Mouse (Mus musculus) embryonic facial prominence, embryonic 12.5 days (tissue): ENCODE data around the gene Aebp2. TPM values are rescaled to one million over a fixed set of nuclear protein-coding genes. Genes with fewer than 3 reads are reported as not detected.

Source experiments
- ATAC-seq: fragments of 200-750 bp; cut with Nextera tagmentation; 2 replicates; pipeline ENCODE4 v1.8.0; 2017; ENCODE audit not compliant: insufficient number of reproducible peaks, insufficient read depth, low FRiP score, low TSS enrichment
- H3K27ac ChIP-seq: fragments of 300-500 bp; sonication (generic); 2 replicates; pipeline ENCODE4 v1.5.1; 2016; ENCODE audit warnings: mild to moderate bottlenecking
- H3K27me3 ChIP-seq: fragments of 300-500 bp; sonication (generic); 2 replicates; pipeline ENCODE4 v1.6.1; 2016; ENCODE audit warnings: mild to moderate bottlenecking, moderate library complexity
- H3K36me3 ChIP-seq: fragments of 300-500 bp; sonication (generic); 2 replicates; pipeline ENCODE4 v1.6.1; 2016; ENCODE audit warnings: mild to moderate bottlenecking
- H3K4me1 ChIP-seq: fragments of 300-500 bp; sonication (generic); 2 replicates; pipeline ENCODE4 v1.6.1; 2016
- H3K4me2 ChIP-seq: fragments of 300-500 bp; sonication (generic); replicated peaks from 2 replicates; pipeline ENCODE4 v1.6.1; 2016; ENCODE audit warnings: mild to moderate bottlenecking, moderate library complexity
- H3K4me3 ChIP-seq: fragments of 300-500 bp; sonication (generic); 2 replicates; pipeline ENCODE4 v1.5.1; 2016; ENCODE audit warnings: mild to moderate bottlenecking
- H3K9ac ChIP-seq: fragments of 300-500 bp; sonication (generic); 2 replicates; pipeline ENCODE4 v1.6.1; 2016; ENCODE audit warnings: mild to moderate bottlenecking, moderate library complexity
- H3K9me3 ChIP-seq: fragments of 300-500 bp; sonication (generic); 2 replicates; pipeline ENCODE4 v1.6.1; 2016; ENCODE audit warnings: mild to moderate bottlenecking, moderate library complexity
- WGBS: fragments of 180-500 bp; shearing (Covaris S2); methylation state at CpG from one replicate; pipeline ENCODE4 v1.1.7; 2016; 5-methylcytosine and 5-hydroxymethylcytosine counted together
- polyA plus RNA-seq: library from polyadenylated mRNA; unstranded; fragments of >200 nt; fragmentation: Nextera tagmentation; extraction: Ambion mirVana; gene quantifications from 2 replicates; pipeline ENCODE4 v1.2.1, GENCODE M21; 2016

The Aebp2 gene
- polyA plus RNA-seq, 1 experiment from 2014 or later, result 18.0 TPM

DNA sequence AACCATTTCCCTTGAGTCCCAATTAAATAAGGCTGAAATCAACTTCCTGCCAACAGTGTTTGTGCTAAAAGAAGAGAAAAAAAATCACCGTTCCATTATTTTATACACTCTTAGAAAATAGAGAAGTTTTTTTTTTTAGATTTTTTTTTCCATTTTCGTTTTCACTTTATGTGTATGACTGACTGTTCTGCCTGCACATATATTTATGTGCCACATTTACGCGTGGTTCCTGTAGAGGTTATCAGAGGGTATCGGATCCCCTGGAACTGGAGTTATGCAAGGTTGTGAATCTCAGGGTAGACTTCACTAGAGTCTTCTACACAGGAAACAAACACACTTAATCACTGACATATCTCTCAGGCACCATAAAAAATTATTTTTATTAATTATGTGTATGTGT, 12.3 kb upstream of the Aebp2 start:
- no peaks in the 10 kb centered on the region for H3K9me3 ChIP-seq
- H3K4me2 ChIP-seq, result no peak overlapping the region
- no peak overlapping the region for H3K27ac ChIP-seq
- H3K4me1 ChIP-seq, result peaks cover 8% of the 10 kb centered on the region
- no peak overlapping the region for H3K4me3 ChIP-seq
- H3K27me3 ChIP-seq, result no peaks in the 10 kb centered on the region
- no peak overlapping the region for H3K9ac ChIP-seq
- ATAC-seq, result no peak
- 88% methylated on average over 5 of the region's 5 CpGs for WGBS
- H3K36me3 ChIP-seq, result no peaks in the 10 kb centered on the region

DNA sequence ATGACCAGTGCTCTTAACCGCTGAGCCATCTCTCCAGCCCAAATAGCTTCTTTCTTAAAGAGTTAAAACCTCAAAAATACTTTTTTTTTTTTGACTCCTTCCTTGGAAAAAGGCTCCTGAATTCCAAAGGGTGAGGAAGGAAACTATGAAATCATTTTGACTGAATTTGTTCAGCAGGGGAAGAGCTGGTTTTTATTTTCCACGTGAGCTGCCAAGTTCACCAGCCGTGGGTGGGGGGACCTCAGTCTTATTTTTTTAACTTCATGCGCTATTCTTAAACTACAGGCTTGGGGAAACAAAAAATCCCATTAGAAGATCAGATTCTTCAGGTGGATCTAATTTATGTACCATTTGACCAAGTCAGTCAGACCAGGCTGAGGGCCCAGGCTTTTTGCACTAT, 11.2 kb upstream of the Aebp2 start:
- Histone ChIP-seq H3K4me2 (no peak overlapping the region), H3K27ac (no peak overlapping the region), H3K4me3 (no peak overlapping the region), H3K9me3 (no peaks in the 10 kb centered on the region), H3K27me3 (no peaks in the 10 kb centered on the region), H3K36me3 (no peaks in the 10 kb centered on the region), H3K9ac (no peak overlapping the region), H3K4me1 (peaks cover 6% of the 10 kb centered on the region)
- ATAC-seq, result no peak
- WGBS, result 61% methylated on average over 4 of the region's 4 CpGs

DNA sequence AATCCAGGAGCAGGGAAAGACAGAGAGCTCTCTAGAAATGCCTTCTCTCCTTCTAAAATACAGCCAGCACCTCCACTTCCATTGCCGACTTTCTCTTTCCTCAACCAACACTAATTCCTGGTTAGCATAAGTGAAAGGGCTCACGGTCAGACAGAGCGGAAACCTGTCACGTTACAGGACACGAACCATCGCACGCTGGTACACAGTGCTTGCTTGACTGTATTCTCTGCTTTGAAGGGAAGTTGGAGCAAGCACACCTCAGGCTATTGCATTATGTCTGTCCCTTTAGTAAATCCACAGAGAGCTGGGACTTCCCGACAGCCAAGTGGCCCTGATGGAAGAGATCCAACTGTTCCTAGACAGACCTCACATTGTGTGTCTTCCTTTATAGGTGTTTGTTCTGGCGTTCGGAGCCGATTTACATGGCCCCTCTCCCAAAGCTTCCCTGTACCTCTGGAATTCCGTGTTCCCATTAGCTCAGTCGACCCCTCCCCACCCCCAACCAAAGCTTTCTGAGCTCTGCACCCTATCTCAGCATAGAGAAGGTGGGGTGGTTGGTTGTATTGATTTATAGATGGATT, 10.5 kb upstream of the Aebp2 start:
- Histone ChIP-seq H3K4me1 (no peaks in the 10 kb centered on the region), H3K27ac (no peak overlapping the region), H3K27me3 (no peaks in the 10 kb centered on the region), H3K4me2 (no peak overlapping the region), H3K36me3 (no peaks in the 10 kb centered on the region), H3K4me3 (no peak overlapping the region), H3K9me3 (no peaks in the 10 kb centered on the region), H3K9ac (no peak overlapping the region)
- no peak for ATAC-seq
- 70% methylated on average over 13 of the region's 13 CpGs for WGBS

DNA sequence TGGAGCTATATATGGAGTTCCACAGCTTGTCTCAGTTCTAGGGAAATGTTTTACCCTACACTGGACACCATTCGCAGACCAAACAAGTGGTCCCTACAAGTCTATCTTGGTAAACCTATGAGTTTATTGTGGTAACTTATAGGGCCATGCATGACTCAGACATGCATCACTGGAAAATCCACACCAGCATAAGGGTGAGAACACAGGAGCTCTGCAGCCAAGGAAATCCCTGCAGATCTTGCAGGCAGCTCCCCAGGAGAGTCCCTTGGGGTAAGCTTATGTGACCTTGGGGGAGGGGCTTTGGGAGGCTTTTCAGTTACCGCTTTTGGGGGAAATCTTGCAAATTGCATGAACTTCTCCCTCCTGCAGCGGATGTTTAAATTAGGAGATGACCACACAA, 8.6 kb upstream of the Aebp2 start:
- Histone ChIP-seq H3K4me2 (no peak overlapping the region), H3K27me3 (no peaks in the 10 kb centered on the region), H3K27ac (no peak overlapping the region), H3K9ac (no peak overlapping the region), H3K36me3 (no peaks in the 10 kb centered on the region), H3K9me3 (no peaks in the 10 kb centered on the region), H3K4me1 (no peaks in the 10 kb centered on the region), H3K4me3 (no peak overlapping the region)
- ATAC-seq, result no peak
- 76% methylated on average over 3 of the region's 3 CpGs for whole genome bisulfite sequencing

DNA sequence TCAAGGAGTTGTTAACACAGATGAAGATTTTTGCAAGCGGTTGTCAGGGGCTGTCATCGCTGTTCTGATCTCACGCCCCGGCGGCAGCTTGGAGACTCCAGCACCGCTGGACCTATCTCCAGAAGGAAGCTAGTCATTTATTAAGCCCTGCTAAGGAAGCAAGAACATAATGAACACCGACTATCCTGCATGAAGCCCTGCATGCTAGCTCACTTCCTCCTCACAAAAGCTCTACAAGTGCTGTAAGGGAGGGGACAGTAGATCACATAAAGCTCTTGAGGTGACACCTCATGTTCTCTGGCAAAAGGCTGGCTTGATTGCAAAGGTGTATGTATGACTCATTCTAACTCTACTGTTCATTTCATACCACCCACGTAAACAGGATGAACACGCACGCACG, 7.8 kb upstream of the Aebp2 start:
- Histone ChIP-seq H3K9ac (no peak overlapping the region), H3K4me2 (no peak overlapping the region), H3K27ac (no peak overlapping the region), H3K36me3 (no peaks in the 10 kb centered on the region), H3K4me1 (no peaks in the 10 kb centered on the region), H3K27me3 (no peaks in the 10 kb centered on the region), H3K9me3 (no peaks in the 10 kb centered on the region), H3K4me3 (no peak overlapping the region)
- 93% methylated on average over 11 of the region's 11 CpGs for WGBS
- no peak for ATAC-seq

DNA sequence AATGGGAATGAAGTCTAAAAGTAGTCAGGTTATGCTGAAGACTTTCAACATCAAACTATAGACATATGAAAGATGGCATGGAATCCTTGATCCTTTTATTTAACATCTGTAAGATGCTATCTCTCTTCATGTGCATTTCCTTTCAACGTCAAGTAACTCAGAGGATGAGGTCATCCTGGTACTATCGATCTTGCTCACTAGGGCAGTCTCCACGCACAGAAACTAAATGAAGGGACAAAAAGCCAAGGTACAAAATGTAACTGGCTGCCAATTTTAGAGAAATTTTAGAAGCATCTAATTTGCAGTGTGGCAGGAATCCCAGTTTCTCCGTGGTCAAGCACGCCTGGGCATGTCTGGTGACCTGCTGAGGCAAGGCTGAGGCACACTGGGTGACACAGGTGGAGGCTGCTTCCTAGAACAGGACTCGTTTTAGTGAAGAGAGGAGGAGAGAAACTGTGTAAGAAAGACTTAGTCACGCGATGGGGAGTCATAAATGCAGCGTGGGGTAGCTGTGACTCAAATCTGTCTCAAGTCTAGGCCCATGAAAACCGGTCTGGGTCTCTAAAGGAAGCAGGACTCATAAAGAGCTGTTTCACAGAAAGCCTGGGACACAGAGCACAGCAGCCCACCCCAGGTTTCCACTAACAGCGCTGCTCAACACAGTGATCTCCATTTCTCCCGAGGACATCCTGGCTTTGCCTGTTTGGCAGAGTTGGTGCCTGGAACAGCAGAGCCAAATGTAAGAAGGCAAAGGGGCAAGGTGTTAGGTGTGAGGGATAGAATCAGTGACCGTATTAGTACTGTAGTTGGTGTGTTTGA, 1.7 kb upstream of the Aebp2 start:
- WGBS, result 59% methylated on average over 13 of the region's 13 CpGs
- H3K27ac ChIP-seq, result no peak overlapping the region
- H3K27me3 ChIP-seq, result no peaks in the 10 kb centered on the region
- H3K36me3 ChIP-seq, result no peaks in the 10 kb centered on the region
- no peak overlapping the region for H3K9ac ChIP-seq
- H3K9me3 ChIP-seq, result no peaks in the 10 kb centered on the region
- peaks cover 8% of the 10 kb centered on the region for H3K4me1 ChIP-seq
- H3K4me3 ChIP-seq, result no peak overlapping the region
- H3K4me2 ChIP-seq, result no peak overlapping the region
- no peak for ATAC-seq

DNA sequence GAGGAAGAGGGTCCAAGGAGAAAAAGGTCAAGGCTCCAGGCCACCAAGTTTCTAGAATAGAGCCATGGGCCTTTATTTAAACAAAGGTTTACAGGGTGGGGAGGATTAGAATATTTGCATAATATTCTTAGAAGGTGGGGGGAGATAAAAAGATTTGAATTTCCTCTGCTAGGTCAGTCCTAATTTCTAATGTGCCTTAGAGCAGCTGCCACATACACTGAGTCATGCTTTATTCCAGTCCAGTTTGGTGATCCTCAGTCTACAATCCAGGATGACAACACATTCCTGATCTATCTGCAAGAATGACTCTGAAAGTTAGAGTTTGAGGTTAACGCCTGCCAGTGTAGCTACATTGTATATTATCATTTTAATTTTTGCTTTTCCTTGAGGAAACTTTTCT, 841 bp upstream of the Aebp2 start:
- ATAC-seq, result no peak
- no peaks in the 10 kb centered on the region for H3K36me3 ChIP-seq
- H3K27me3 ChIP-seq, result no peaks in the 10 kb centered on the region
- H3K27ac ChIP-seq, result no peak overlapping the region
- H3K4me2 ChIP-seq, result no peak overlapping the region
- H3K4me1 ChIP-seq, result peaks cover 17% of the 10 kb centered on the region
- 94% methylated on average over 1 of the region's 1 CpGs for WGBS
- no peak overlapping the region for H3K9ac ChIP-seq
- no peaks in the 10 kb centered on the region for H3K9me3 ChIP-seq
- no peak overlapping the region for H3K4me3 ChIP-seq

DNA sequence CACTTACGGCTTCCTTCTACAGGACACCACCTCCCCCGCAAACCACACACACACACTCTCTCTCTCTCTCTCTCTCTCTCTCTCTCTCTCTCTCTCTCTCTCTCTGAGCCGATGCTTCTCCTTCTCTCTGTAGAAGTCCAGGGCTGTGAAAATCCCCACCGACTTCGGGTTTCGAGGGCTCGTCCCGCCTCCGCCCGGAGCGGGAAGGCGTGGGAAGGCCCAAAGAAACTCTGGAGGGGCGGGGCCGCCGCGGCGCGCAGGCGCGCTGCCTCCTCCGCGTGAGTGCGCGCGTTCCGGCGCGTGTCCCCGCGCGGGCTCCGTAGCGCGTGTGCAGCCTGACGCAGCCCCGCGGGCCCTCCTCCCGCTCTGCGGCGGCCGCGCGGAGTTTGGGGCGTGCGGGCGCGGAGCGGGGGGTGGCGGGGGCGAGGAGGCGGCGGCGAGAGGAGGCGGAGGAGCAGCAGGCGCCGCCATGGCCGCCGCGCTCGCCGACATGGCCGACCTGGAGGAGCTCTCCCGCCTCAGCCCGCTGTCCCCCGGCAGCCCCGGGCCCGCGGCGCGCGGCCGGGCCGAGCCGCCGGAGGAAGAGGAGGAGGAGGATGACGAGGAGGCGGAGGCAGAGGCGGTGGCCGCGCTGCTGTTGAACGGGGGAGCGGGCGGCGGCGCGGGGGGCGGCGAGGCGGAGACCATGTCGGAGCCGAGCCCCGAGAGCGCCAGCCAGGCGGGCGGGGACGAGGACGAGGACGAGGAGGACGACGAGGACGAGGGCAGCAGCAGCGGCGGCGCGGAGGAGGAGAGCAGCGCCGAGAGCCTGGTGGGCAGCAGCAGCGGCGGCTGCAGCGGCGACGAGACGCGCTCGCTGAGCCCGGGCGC, 998 bp downstream of the Aebp2 start:
- Histone ChIP-seq H3K27me3 (no peaks in the 10 kb centered on the region), H3K36me3 (no peaks in the 10 kb centered on the region), H3K27ac (peak overlapping the region; percentile 95), H3K9ac (peak overlapping the region; percentile 95), H3K4me2 (peak overlapping the region; percentile 79), H3K4me1 (peaks cover 24% of the 10 kb centered on the region), H3K9me3 (no peaks in the 10 kb centered on the region), H3K4me3 (peak overlapping the region; percentile 94)
- ATAC-seq, result peak; percentile 87
- under 1% methylated on average over 105 of the region's 117 CpGs for WGBS

DNA sequence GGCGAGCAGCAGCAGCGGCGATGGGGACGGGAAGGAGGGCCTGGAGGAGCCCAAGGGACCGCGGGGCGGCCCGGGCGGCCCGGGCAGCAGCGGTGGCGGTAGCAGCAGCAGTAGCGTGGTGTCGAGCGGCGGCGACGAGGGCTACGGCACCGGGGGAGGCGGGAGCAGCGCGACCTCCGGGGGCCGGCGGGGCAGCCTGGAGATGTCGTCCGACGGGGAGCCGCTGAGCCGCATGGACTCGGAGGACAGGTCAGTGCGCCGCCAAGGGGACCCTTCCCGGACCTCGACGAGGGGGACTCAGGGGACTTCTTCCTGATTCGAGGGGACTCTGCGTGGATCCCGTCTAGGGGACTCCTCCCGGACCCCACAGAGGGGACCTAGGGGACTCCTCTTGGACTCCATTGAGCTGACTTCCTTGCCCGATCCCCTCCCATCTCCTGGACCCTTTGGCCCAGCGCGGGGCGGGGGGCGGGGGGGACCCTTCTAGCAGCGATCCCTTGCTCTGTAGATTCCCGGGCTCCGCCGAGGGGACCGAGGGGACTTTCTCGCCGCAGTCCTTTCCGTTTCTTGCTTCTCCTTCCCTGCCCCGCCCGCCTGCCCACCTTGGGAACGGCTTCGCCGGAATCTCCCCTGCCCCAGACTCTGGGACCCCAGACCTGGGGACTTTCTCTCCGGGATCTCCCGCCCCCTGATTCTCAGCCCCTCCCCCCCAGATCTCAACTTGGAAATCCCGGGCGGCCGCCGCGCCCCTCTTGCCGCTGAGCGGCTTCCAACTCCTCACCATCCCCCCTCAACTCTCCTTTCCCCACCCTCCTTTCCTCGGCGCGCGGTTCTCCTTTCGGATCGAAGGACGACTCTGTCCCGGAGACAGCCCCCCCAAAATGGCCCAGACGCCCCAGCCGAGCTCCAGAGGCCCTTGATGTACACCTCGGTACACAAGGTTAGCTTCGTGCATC, 1.9 kb downstream of the Aebp2 start:
- Histone ChIP-seq H3K4me1 (peaks cover 24% of the 10 kb centered on the region), H3K4me2 (peak overlapping the region; percentile 79), H3K27me3 (no peaks in the 10 kb centered on the region), H3K4me3 (peak overlapping the region; percentile 94), H3K36me3 (no peaks in the 10 kb centered on the region), H3K27ac (peak overlapping the region; percentile 95), H3K9me3 (no peaks in the 10 kb centered on the region), H3K9ac (peak overlapping the region; percentile 95)
- WGBS, result under 1% methylated on average over 71 of the region's 80 CpGs
- peak; percentile 53 for ATAC-seq

DNA sequence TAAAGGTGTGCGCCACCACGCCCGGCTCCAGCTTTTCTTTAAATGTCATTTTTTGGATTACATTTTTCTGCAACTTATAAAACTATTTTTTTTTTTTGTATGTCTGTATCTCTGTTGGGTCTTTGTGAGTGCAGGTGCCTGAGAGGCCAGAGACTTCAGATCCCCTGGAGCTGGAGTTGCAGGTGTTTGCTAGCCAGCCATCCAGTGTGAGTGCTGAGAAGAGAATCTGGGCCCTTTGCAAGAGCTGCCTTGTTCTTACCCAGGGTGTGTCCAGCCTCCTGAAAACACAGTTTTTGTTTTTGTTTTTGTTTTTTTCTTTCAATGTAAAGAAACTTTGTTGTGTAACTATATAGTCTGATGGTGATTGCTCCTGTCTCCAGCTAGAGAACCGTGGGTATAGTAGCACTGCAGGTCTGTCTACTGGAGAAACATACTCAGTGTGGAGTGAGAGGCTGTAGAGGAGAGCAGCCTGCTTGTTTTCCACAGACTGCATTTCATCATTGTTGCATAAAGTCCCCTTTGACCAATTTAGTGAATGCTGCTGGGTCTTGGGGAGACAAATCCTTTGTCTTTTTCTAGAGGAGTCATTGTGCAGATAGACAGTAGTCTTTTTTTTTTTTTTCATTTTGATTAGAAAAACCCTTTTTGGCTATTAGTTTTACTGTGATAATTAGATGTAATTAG, 6.9 kb downstream of the Aebp2 start:
- no peak overlapping the region for H3K9ac ChIP-seq
- H3K9me3 ChIP-seq, result no peaks in the 10 kb centered on the region
- H3K27me3 ChIP-seq, result no peaks in the 10 kb centered on the region
- no peak overlapping the region for H3K4me3 ChIP-seq
- ATAC-seq, result no peak
- peaks cover 7% of the 10 kb centered on the region for H3K36me3 ChIP-seq
- H3K27ac ChIP-seq, result no peak overlapping the region
- 83% methylated on average over 4 of the region's 4 CpGs for WGBS
- peaks cover 24% of the 10 kb centered on the region for H3K4me1 ChIP-seq
- no peak overlapping the region for H3K4me2 ChIP-seq
